Mouse (Mus musculus): ENCODE data around the gene Dnah9. TPM values are rescaled to one million over a fixed set of nuclear protein-coding genes. Genes with fewer than 3 reads are reported as not detected.

Gene Dnah9
- total and polyA plus RNA-seq, 2 experiments from 2014 or later = 2.3 to 4.9 TPM

DNA sequence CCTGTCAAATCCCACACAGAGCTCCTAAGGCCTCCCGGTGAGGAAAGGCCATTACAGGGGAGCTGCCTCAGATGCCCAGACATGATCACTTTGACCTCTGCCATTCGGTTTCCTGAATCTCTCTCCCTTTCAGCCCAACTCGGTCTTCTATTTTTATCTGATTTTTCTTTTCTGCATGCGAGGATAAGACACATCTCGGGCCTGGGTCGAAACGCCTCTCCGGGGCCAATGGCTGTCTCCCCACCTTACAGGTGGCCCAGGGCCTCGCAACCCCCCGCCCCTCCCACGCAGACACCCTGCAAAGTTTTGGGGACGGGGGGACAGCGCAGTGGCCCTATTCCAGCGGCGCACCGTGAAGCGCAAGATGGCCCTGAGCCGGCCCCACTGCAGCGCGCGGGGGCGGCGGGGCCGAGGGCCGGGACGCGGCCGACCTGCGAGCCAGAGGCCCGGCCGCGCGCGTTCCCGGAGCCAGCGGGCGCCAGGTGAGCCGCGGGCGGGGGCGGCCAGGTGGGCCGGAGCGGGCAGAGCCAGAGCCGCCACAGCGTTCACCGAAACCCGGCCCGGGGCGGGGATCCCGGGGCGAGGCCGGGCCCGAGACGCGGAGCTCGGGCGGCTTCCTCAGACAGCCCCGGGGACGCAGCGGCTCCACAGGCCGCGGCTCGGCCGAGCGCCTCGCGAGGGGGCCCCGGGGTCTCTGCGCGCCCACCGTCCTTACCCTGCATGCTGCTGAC, 380.8 kb downstream of the Dnah9 start:
- WGBS = under 1% methylated on average over 62 of the region's 71 CpGs
- peak; percentile 17 for DNase-seq (ENCODE audit: low spot score)

DNA sequence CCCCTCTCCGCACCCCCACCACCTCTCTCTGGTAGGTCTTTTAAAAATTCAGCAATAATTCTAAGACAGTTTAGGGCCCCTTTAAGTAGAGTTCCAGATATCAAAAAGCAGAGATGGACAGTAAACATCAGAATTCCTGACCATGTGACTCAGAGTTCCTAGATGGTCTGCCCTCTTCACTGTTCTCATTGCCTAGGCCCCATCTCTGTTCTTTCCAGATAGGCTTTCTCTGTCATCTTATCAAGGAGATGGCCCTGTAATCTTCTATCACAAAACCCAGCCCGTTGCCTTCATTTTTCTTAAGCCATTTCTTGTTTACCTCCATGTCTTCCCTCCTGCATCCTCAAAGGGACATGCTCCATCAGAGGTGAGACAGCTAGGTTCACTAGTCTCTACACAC, 382.2 kb downstream of the Dnah9 start:
- peak overlapping the region; percentile 65 for H3K4me2 ChIP-seq (ENCODE audit: low read depth, low read length, poor library complexity, severe bottlenecking)
- H3K27ac ChIP-seq (ENCODE audit: low read depth, low read length) = no peak overlapping the region
- DNase-seq (ENCODE audit: low spot score) = no peak
- H3K9ac ChIP-seq (replicated peaks; ENCODE audit: low read length, poor library complexity, severe bottlenecking) = no peak overlapping the region
- H3K36me3 ChIP-seq (ENCODE audit: insufficient read depth, low read length) = no peaks in the 10 kb centered on the region
- H3K4me1 ChIP-seq (ENCODE audit: insufficient read depth, low read length) = peaks cover 7% of the 10 kb centered on the region; the same call in 1 of the 2 replicates
- TF ChIP-seq CTCF (IDR thresholded peaks at IDR 0.05) = no peak
- peak overlapping the region; percentile 97; the same call in 1 of the 2 replicates for H3K4me3 ChIP-seq (ENCODE audit: low read depth, low read length)
- WGBS = 92% methylated on average over 2 of the region's 2 CpGs
- ATAC-seq (ENCODE audit: low FRiP score) = no peak
- H3K27me3 ChIP-seq (ENCODE audit: insufficient read depth, low read length) = no peaks in the 10 kb centered on the region
- no peaks in the 10 kb centered on the region for H3K9me3 ChIP-seq (ENCODE audit: low read length)

More for the DNA sequence above, 380.8 kb downstream of the Dnah9 start:
- Histone ChIP-seq H3K9me3 (ENCODE audit: low read length) (no peaks in the 10 kb centered on the region), H3K4me1 (ENCODE audit: insufficient read depth, low read length) (peaks cover 7% of the 10 kb centered on the region; the same call in 1 of the 2 replicates), H3K4me3 (ENCODE audit: low read depth, low read length) (peak overlapping the region; percentile 97), H3K9ac (replicated peaks; ENCODE audit: low read length, poor library complexity, severe bottlenecking) (peak overlapping the region; percentile 99), H3K27ac (ENCODE audit: low read depth, low read length) (peak overlapping the region; percentile 90), H3K4me2 (ENCODE audit: low read depth, low read length, poor library complexity, severe bottlenecking) (peak overlapping the region; percentile 65), H3K36me3 (ENCODE audit: insufficient read depth, low read length) (no peaks in the 10 kb centered on the region), H3K27me3 (ENCODE audit: insufficient read depth, low read length) (no peaks in the 10 kb centered on the region)
- TF ChIP-seq CTCF (IDR thresholded peaks at IDR 0.05) = no peak
- peak; percentile 84 for ATAC-seq (ENCODE audit: low FRiP score)

DNA sequence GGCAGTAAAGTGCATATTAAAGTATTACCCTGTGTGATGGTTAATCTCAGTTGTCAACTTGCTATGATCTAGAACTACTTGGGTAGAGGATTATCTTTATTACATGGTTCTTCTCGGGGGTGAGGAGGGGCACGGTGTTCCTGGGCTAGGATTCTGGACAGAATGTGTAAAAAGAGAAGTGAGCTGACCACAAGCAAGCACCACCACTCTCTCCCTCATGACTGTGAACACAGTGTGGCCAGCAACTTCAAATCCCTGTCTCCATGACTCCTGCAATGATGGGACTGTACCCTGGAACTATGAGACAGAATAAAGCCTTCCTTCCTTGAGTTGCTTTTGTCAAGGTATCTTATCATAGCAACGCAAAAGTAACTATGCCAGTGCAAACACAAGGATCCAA, 386.8 kb downstream of the Dnah9 start:
- Histone ChIP-seq H3K4me3 (ENCODE audit: low read depth, low read length) (no peak overlapping the region), H3K9me3 (ENCODE audit: low read length) (no peaks in the 10 kb centered on the region), H3K27me3 (ENCODE audit: insufficient read depth, low read length) (no peaks in the 10 kb centered on the region), H3K9ac (replicated peaks; ENCODE audit: low read length, poor library complexity, severe bottlenecking) (no peak overlapping the region), H3K36me3 (ENCODE audit: insufficient read depth, low read length) (no peaks in the 10 kb centered on the region; the same call in 1 of the 2 replicates), H3K27ac (ENCODE audit: low read depth, low read length) (no peak overlapping the region), H3K4me1 (ENCODE audit: insufficient read depth, low read length) (peaks cover 7% of the 10 kb centered on the region; the same call in 1 of the 2 replicates), H3K4me2 (ENCODE audit: low read depth, low read length, poor library complexity, severe bottlenecking) (no peak overlapping the region)
- 79% methylated on average over 3 of the region's 3 CpGs for WGBS
- no peak for DNase-seq (ENCODE audit: low spot score)
- TF ChIP-seq CTCF (IDR thresholded peaks at IDR 0.05) = no peak
- ATAC-seq (ENCODE audit: low FRiP score) = no peak
